Mouse (Mus musculus) inflammation-experienced regulatory T-cells, adult 6 months (primary cell): ENCODE measurements around the gene Gm3448. TPM values are rescaled to one million over a fixed set of nuclear protein-coding genes. Genes with fewer than 3 reads are reported as not detected.
"Not testable (repeated sequence)": the region's sequence is repeated elsewhere in the genome, so short reads cannot be mapped to it uniquely, and the experiment has no call there.

Source experiments
- ATAC-seq: one replicate; pipeline ENCODE4 v1.8.0; 2017
- polyA plus RNA-seq, 3 experiments: library from polyadenylated mRNA; unstranded; fragments of 100-300 nt; shearing (Covaris generic); gene quantifications; one replicate each; pipeline ENCODE4 v1.2.1; 2017

Gene Gm3448
- 1 to 10 TPM in 2 of 3 experiments, under 1 TPM in 1; 0.72 to 3.6 (median 3.2) TPM for polyA plus RNA-seq

GRCm38 (mm10) chr17:15041175-15041729 is at the start of gene Gm3448, which contains the start of the genes Ermard and Tcte3:
Gene Gm3448, minus strand, starts transcription at chr17:15041537.
Gene Ermard, plus strand, starts transcription at chr17:15041208.
Gene Tcte3, minus strand, starts transcription at chr17:15041488.
- ATAC-seq: peak; percentile 93

- ATAC-seq: no peak
Observed at GRCm38 (mm10) chr17:15088591-15089001, 47.3 kb upstream of the Gm3448 start.

- ATAC-seq: no peak
Observed at GRCm38 (mm10) chr17:15088166-15088565, 46.8 kb upstream of the Gm3448 start.

- ATAC-seq: no peak
Observed at GRCm38 (mm10) chr17:15085006-15085405, 43.7 kb upstream of the Gm3448 start.

GRCm38 (mm10) chr17:15084226-15084848 is 43.0 kb upstream of the Gm3448 start:
- ATAC-seq: no peak

- no peak for ATAC-seq
Observed at GRCm38 (mm10) chr17:15077536-15077935, 36.2 kb upstream of the Gm3448 start.

- ATAC-seq: no peak
Observed at GRCm38 (mm10) chr17:15075033-15075432, 33.7 kb upstream of the Gm3448 start.

GRCm38 (mm10) chr17:15072211-15072610 is 30.9 kb upstream of the Gm3448 start:
- no peak for ATAC-seq

GRCm38 (mm10) chr17:15069124-15069523 is 27.8 kb upstream of the Gm3448 start:
- ATAC-seq: no peak

- ATAC-seq: no peak
Observed at GRCm38 (mm10) chr17:15068040-15068792, 26.9 kb upstream of the Gm3448 start.

- ATAC-seq: no peak
Observed at GRCm38 (mm10) chr17:15066911-15067310, 25.6 kb upstream of the Gm3448 start.

GRCm38 (mm10) chr17:15066066-15066465 is 24.7 kb upstream of the Gm3448 start:
- ATAC-seq: no peak

- ATAC-seq: no peak
Observed at GRCm38 (mm10) chr17:15065391-15066024, 24.2 kb upstream of the Gm3448 start.

GRCm38 (mm10) chr17:15060356-15060755 is 19.0 kb upstream of the Gm3448 start:
- ATAC-seq: no peak

- ATAC-seq: no peak
Observed at GRCm38 (mm10) chr17:15059646-15060045, 18.3 kb upstream of the Gm3448 start.

GRCm38 (mm10) chr17:15058161-15058591 is 16.8 kb upstream of the Gm3448 start:
- no peak for ATAC-seq

GRCm38 (mm10) chr17:15055925-15056324 is 14.6 kb upstream of the Gm3448 start:
- ATAC-seq: no peak

GRCm38 (mm10) chr17:15053829-15054200 is 12.5 kb upstream of the Gm3448 start:
- not testable (repeated sequence) for ATAC-seq

GRCm38 (mm10) chr17:15053183-15053828 is 12.0 kb upstream of the Gm3448 start:
- ATAC-seq: not testable (repeated sequence)

- ATAC-seq: not testable (repeated sequence)
Observed at GRCm38 (mm10) chr17:15052766-15053165, 11.4 kb upstream of the Gm3448 start.

GRCm38 (mm10) chr17:15050338-15050737 is 9.0 kb upstream of the Gm3448 start:
- ATAC-seq: not testable (repeated sequence)

GRCm38 (mm10) chr17:15040455-15040854 is 882 bp downstream of the Gm3448 start:
- peak; percentile 71 for ATAC-seq
